Mouse (Mus musculus) left cerebral cortex, adult 2 months (tissue): Measurements from ENCODE around the gene Hdac1. TPM values are rescaled to one million over a fixed set of nuclear protein-coding genes. Genes with fewer than 3 reads are reported as not detected.
A peak's percentile ranks its signal among the peaks of the same experiment; 100 is the strongest.

Source experiments
- DNase-seq, 2 experiments: peaks; one replicate each; pipeline ENCODE4 v3.0.0; 2021 to 2022; ENCODE audit warnings: low spot score in 2 of 2, mixed read lengths in 1 of 2; ENCODE audit errors: extremely low spot score in 1 of 2
- H3K27ac ChIP-seq: fragments of 200-600 bp; 2 replicates; pipeline ENCODE4 v1.8.1; 2022
- H3K4me3 ChIP-seq: fragments of 200-600 bp; 2 replicates; pipeline ENCODE4 v1.8.1; 2022
- CTCF ChIP-seq: fragments of 200-600 bp; IDR thresholded peaks from 2 replicates; pipeline ENCODE4 v1.8.1; 2022; ENCODE audit warnings: antibody characterized with exemption, mild to moderate bottlenecking, moderate library complexity
- intact Hi-C: fragments of 180-260 bp; cut with DNase I; formaldehyde crosslinking; loops from one replicate; pipeline ENCODE4 v1.15.1; 2025
- long read RNA-seq, 2 experiments: library from polyadenylated mRNA; stranded (forward); transcript quantifications; one replicate each; pipeline ENCODE4 v2.0.0; 2021; ENCODE audit warnings: borderline mapping rate in 2 of 2
- total RNA-seq, 2 experiments: library from RNA; stranded (reverse); gene quantifications; 2 replicates each; pipeline ENCODE4 v1.2.3; 2021

The Hdac1 gene
- 10 to 100 TPM; 26.5 to 29.5 TPM for total RNA-seq
- long read RNA-seq, experiment 1, transcript Hdac1-201 (14 exons, 2,038 nt) = major isoform, 8 of 15 reads
- long read RNA-seq, experiment 1, partial matches to known transcripts = 3 of 15 reads
- long read RNA-seq, experiment 1, other reads (novel, unspliced or antisense) = 4 of 15 reads
- long read RNA-seq, experiment 2, transcript Hdac1-201 (14 exons, 2,038 nt) = major isoform, 17 of 20 reads
- long read RNA-seq, experiment 2, partial matches to known transcripts = 0 of 20 reads
- long read RNA-seq, experiment 2, other reads (novel, unspliced or antisense) = 3 of 20 reads

GRCm38 (mm10) chr4:129542592-129543141, at the start of gene Hdac1:
Gene Hdac1, minus strand, starts transcription at chr4:129542713.
- H3K27ac ChIP-seq = peak within 1 kb of the TSS; percentile 80
- H3K4me3 ChIP-seq = peak within 1 kb of the TSS; percentile 61
- TF ChIP-seq CTCF = peak; percentile 21
- intact Hi-C loops = no loop called here
- DNase-seq = peak; percentile 94 to 96

DNA sequence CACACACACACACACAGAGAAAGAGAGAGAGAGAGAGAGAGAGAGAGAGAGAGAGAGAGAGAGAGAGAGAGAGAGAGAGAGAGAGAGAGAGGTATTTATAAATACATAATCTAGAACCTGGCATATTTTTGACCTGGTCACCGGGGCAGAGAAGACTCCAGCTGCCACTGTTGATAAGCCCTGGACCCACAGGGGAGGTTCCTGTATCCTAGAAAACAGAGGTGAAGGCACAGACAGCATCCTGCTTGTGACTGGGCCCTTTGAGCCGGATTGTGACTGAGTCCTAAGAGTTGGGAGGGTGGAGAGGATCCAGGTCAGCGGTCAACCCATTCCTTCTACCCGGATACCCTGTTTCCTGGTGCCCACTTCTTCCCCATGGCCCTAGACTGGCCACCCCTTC, 46.4 kb upstream of the Hdac1 start:
- intact Hi-C loops = no loop called here
- Histone ChIP-seq H3K27ac (no peak overlapping the region), H3K4me3 (no peak overlapping the region)
- no peak for TF ChIP-seq CTCF
- DNase-seq = no peak

DNA sequence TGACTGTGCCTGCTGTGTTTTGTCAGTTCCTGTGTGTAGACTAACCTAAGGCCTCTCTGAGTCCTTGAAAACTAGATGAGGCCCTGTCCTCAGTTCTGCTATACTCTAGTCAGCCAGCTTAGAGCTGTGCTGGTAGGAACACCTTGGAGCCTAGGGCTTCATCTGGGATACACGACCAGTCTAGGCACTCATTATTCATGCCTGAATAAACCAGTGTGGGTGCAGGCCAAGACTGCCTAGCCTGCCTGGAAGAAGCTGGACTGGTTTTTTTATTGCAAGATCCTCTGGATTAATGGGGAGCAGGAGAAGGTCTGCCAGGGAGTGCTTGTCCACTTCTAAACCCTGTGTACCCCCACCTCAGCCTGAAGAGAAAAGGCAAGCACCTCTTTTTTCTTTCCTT, 44.4 kb upstream of the Hdac1 start:
- TF ChIP-seq CTCF = no peak
- no peak overlapping the region for H3K4me3 ChIP-seq
- DNase-seq = no peak
- intact Hi-C loops = no loop called here
- no peak overlapping the region for H3K27ac ChIP-seq

- no peak for DNase-seq
- Histone ChIP-seq H3K4me3 (no peak overlapping the region), H3K27ac (no peak overlapping the region)
- TF ChIP-seq CTCF = no peak
- intact Hi-C loops = no loop called here
These were observed 43.3 kb upstream of the Hdac1 start for GRCm38 (mm10) chr4:129585773-129586172.

DNA sequence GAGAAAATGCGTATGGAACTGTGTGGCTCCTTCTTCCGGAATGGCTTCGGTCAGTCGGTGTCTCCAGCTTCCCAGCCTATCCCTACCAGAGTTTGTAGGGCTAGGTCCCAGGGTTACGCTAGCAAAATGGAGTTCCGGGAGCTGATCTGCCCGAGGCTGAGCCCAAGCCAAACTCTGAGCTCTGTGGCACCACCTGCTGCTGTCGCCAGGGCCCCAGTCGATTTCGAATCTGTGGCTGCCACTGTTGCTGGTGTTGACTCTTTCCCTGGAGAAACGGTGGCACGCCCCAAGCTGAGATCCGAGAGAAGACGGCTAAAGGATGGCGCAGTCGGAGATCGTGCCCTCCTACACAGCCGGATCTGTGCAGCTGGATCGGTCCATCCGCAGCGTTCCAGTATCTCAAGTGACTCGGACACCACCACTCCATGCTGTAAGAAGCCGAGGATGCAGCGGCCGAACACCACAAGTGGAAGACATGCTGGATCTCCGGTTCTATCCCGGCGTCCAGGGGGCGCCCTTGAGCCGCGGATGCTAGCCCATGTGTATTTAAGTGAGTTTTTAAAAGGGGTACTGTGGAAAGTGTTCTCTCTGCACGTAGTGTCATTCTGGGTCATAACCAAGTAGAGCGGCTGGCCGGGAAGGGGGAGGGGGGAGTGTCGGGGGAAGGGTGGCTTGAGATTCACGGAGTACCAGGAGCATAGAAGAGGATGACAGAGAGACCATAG, 42.5 kb upstream of the Hdac1 start:
- Histone ChIP-seq H3K4me3 (peak overlapping the region; percentile 45), H3K27ac (peak overlapping the region; percentile 66)
- intact Hi-C loops = no loop called here
- TF ChIP-seq CTCF = peak; percentile 75
- DNase-seq = peak; percentile 78 to 79

DNA sequence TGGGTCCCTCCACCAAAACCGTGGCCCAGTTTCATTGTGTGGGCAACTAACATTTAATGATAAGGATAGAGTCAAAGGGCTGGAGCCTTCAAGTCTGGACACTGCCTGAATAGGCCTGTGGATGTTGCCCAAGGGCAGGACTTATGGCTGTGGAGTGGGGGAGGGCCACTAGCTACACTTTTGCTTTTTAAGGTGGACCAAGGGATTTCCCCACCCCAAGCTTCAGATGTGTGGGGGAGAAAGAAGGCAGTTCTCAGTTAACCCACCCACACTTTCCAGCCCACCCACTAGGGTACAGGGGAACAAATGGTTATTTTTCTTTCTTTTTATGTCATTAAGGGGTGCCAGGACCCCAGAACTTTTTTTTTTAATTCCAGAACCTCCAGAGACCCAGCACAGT, 41.9 kb upstream of the Hdac1 start:
- no peak for DNase-seq
- intact Hi-C loops = no loop called here
- no peak for TF ChIP-seq CTCF
- H3K4me3 ChIP-seq = peak overlapping the region; percentile 45; the same call in 1 of the 2 replicates
- H3K27ac ChIP-seq = no peak overlapping the region

DNA sequence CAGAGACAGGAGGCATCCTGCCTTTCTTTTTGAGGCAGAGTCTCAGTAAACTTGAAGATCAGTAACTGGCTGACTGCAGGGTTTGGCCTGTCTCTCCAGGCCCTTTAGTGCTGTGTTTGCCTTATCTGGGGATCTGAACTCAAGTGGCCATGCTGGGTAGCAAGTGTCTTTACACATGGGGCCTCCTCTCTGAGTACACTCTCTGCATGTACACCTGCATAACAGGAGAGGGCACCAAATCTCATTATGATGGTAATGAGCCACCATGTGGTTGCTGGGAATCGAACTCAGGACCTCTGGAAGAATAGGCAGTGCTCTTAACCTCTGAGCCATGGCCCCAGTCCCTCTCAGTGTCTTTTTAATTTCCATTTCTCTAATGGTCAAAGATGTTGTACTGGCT, 39.7 kb upstream of the Hdac1 start:
- Histone ChIP-seq H3K27ac (no peak overlapping the region), H3K4me3 (no peak overlapping the region)
- intact Hi-C loops = no loop called here
- no peak for DNase-seq
- TF ChIP-seq CTCF = no peak; the same call in 1 of the 2 replicates

GRCm38 (mm10) chr4:129580347-129580746, 37.8 kb upstream of the Hdac1 start:
- TF ChIP-seq CTCF = no peak
- Histone ChIP-seq H3K4me3 (no peak overlapping the region), H3K27ac (no peak overlapping the region)
- no peak for DNase-seq
- intact Hi-C loops = no loop called here

DNA sequence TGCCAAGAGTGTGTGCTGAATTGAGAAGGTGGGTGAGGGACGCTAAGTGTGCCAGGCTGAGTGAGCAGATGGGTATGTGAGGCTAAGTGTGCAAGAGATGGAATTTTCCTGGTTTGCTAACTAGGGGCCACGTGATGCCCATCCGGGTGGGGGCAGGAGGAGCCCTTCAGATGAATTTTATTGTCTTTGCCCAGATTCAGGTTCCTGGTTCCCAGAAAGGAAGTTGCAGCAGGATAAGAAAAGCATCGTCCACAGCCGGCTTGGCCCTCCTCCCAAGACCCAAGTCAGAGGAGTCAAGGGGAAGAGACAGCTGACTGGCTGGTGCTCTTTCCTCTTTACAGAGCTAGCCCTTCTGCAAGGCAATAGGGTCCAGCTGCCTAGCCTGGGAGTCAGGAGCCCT, 36.0 kb upstream of the Hdac1 start, which contains the start of gene Fam167b:
Gene Fam167b, minus strand, starts transcription at position 84 of the 400 bp plus-strand sequence.
- DNase-seq = no peak
- intact Hi-C loops = no loop called here
- no peak within 1 kb of the TSS for H3K4me3 ChIP-seq
- no peak within 1 kb of the TSS for H3K27ac ChIP-seq
- no peak for TF ChIP-seq CTCF

DNA sequence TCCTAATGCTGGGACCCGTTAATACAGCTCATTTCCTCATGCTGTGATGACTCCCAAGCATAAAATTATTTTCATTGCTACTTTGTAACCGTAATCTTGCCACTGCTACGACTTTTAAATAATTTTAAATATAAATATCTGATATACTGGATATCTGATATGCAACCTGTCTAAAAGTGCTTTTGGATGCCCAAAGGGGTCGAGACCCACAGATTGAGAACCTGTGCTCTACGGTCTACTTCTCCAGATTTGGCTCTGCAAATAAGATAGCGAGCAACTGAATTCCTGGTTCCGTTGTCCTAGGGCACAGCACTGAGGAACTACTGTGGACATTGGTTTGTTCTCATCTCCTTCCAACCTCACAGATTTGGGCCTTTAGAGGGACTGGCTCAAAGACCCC, 35.2 kb upstream of the Hdac1 start:
- no peak for DNase-seq
- TF ChIP-seq CTCF = no peak
- no peak overlapping the region for H3K27ac ChIP-seq
- H3K4me3 ChIP-seq = no peak overlapping the region
- intact Hi-C loops = no loop called here

GRCm38 (mm10) chr4:129576863-129577491, 34.5 kb upstream of the Hdac1 start:
- peak; percentile 42 to 61 for DNase-seq
- no peak overlapping the region for H3K27ac ChIP-seq
- H3K4me3 ChIP-seq = no peak overlapping the region
- intact Hi-C loops = no loop called here
- TF ChIP-seq CTCF = peak; percentile 63

DNA sequence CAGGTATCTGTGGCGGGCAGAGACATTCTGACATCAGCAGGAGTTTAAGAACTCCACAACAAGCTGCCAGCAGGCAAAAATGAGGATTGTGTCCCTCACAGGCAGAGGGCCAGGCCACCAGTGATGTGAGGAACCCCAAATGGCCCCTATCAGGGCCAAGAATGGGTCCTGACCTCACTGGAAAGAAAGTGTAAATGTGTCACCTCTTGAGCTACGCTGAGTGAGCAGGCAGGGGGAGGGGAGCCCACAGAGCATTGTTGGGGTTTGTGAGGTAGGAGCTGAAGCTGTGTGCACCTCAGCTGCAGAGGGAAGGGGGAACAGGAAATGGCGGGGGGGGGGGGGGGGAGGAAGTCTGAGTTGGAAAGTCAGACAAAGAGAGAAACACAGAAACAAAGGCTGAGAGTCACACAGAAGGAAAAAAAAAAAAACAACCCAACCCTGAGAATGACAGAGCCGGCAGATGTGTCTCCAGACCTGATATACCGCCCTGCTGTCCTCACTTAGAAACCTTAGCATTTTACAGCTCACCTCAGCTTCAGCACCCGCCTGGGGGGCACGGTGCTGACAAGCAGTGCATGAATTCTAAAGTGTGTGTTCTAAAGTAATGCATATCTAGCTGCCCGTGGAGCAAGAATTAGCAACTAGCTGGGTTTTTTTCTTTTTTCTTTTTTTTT, 32.8 kb upstream of the Hdac1 start:
- no peak for TF ChIP-seq CTCF

More for the DNA sequence above, 32.8 kb upstream of the Hdac1 start:
- intact Hi-C loops = no loop called here
- Histone ChIP-seq H3K4me3 (no peak overlapping the region), H3K27ac (no peak overlapping the region)
- DNase-seq = no peak
